Mouse (Mus musculus) kidney, embryonic 14.5 days (tissue): Measurements from ENCODE around the gene Zmym4. TPM values are rescaled to one million over a fixed set of nuclear protein-coding genes. Genes with fewer than 3 reads are reported as not detected.
A peak's percentile ranks its signal among the peaks of the same experiment; 100 is the strongest.

Experiments used
- ATAC-seq: fragments of 200-750 bp; cut with Nextera tagmentation; 2 replicates; pipeline ENCODE4 v1.8.0; 2017; ENCODE audit warnings: moderate number of reproducible peaks, mild to moderate bottlenecking, moderate TSS enrichment, moderate library complexity; ENCODE audit not compliant: low FRiP score, low TSS enrichment
- H3K27ac ChIP-seq: fragments of 300-500 bp; sonication (generic); 2 replicates; pipeline ENCODE4 v1.5.1; 2014; ENCODE audit warnings: low read depth, mild to moderate bottlenecking, low read length, moderate library complexity, mixed read lengths
- H3K27me3 ChIP-seq: fragments of 300-500 bp; sonication (generic); 2 replicates; pipeline ENCODE4 v1.6.1; 2014; ENCODE audit warnings: mild to moderate bottlenecking, low read length; ENCODE audit not compliant: control insufficient read depth, insufficient read depth
- H3K36me3 ChIP-seq: fragments of 300-500 bp; sonication (generic); 2 replicates; pipeline ENCODE4 v1.6.1; 2014; ENCODE audit warnings: low read length, mixed read lengths; ENCODE audit not compliant: control insufficient read depth, insufficient read depth
- H3K4me1 ChIP-seq: fragments of 300-500 bp; sonication (generic); 2 replicates; pipeline ENCODE4 v1.6.1; 2014; ENCODE audit warnings: low read length, mixed read lengths; ENCODE audit not compliant: control insufficient read depth, insufficient read depth
- H3K4me2 ChIP-seq: fragments of 300-500 bp; sonication (generic); replicated peaks from 2 replicates; pipeline ENCODE4 v1.6.1; 2014; ENCODE audit warnings: low read depth, mild to moderate bottlenecking, low read length
- H3K4me3 ChIP-seq: fragments of 300-500 bp; sonication (generic); 2 replicates; pipeline ENCODE4 v1.5.1; 2014; ENCODE audit warnings: mild to moderate bottlenecking, low read length
- H3K9ac ChIP-seq: fragments of 300-500 bp; sonication (generic); 2 replicates; pipeline ENCODE4 v1.6.1; 2014; ENCODE audit warnings: low read depth, mild to moderate bottlenecking, low read length, moderate library complexity
- H3K9me3 ChIP-seq: fragments of 300-500 bp; sonication (generic); 2 replicates; pipeline ENCODE4 v1.6.1; 2016; ENCODE audit warnings: low read length; ENCODE audit not compliant: control insufficient read depth
- WGBS: fragments of 180-500 bp; shearing (Covaris S2); extraction: QIAGEN DNeasy Blood & Tissue Kit; methylation state at CpG from one replicate; pipeline ENCODE4 v1.1.7; 2014; 5-methylcytosine and 5-hydroxymethylcytosine counted together
- polyA plus RNA-seq: library from polyadenylated mRNA; unstranded; fragments of >200 nt; fragmentation: Nextera tagmentation; extraction: Ambion mirVana; gene quantifications from 2 replicates; pipeline ENCODE4 v1.2.1, GENCODE M21; 2014

The Zmym4 gene
- polyA plus RNA-seq, 1 experiment from 2014 or later, result 28.9 TPM

GRCm38 (mm10) chr4:126879560-126880275, 88.2 kb downstream of the Zmym4 start:
- H3K9me3 ChIP-seq, result no peaks in the 10 kb centered on the region
- 74% methylated on average over 5 of the region's 5 CpGs for WGBS
- H3K27me3 ChIP-seq, result no peaks in the 10 kb centered on the region
- H3K9ac ChIP-seq, result no peak overlapping the region
- ATAC-seq, result no peak
- H3K4me1 ChIP-seq, result no peaks in the 10 kb centered on the region
- H3K4me2 ChIP-seq, result no peak overlapping the region
- H3K27ac ChIP-seq, result no peak overlapping the region
- no peak overlapping the region for H3K4me3 ChIP-seq
- H3K36me3 ChIP-seq, result peaks cover 67% of the 10 kb centered on the region

GRCm38 (mm10) chr4:126872717-126873116, 95.2 kb downstream of the Zmym4 start:
- Histone ChIP-seq H3K36me3 (peaks cover 63% of the 10 kb centered on the region), H3K9me3 (no peaks in the 10 kb centered on the region), H3K4me2 (no peak overlapping the region), H3K27me3 (no peaks in the 10 kb centered on the region), H3K4me1 (no peaks in the 10 kb centered on the region), H3K4me3 (no peak overlapping the region), H3K9ac (no peak overlapping the region), H3K27ac (no peak overlapping the region)
- no peak for ATAC-seq
- 62% methylated on average over 7 of the region's 7 CpGs for WGBS

GRCm38 (mm10) chr4:126868699-126869098, 99.2 kb downstream of the Zmym4 start:
- ATAC-seq, result no peak

GRCm38 (mm10) chr4:126861514-126862266, 106.2 kb downstream of the Zmym4 start:
- Histone ChIP-seq H3K27ac (no peak overlapping the region), H3K9ac (no peak overlapping the region), H3K4me1 (no peaks in the 10 kb centered on the region), H3K4me2 (no peak overlapping the region), H3K9me3 (no peaks in the 10 kb centered on the region), H3K36me3 (peaks cover 54% of the 10 kb centered on the region), H3K27me3 (no peaks in the 10 kb centered on the region), H3K4me3 (no peak overlapping the region)
- 86% methylated on average over 11 of the region's 11 CpGs for WGBS
- no peak for ATAC-seq

More at GRCm38 (mm10) chr4:126868699-126869098, 99.2 kb downstream of the Zmym4 start:
- H3K27me3 ChIP-seq, result no peaks in the 10 kb centered on the region
- H3K4me3 ChIP-seq, result no peak overlapping the region
- H3K9ac ChIP-seq, result no peak overlapping the region
- no peaks in the 10 kb centered on the region for H3K4me1 ChIP-seq
- no peak overlapping the region for H3K27ac ChIP-seq
- H3K36me3 ChIP-seq, result peaks cover 68% of the 10 kb centered on the region
- no peaks in the 10 kb centered on the region for H3K9me3 ChIP-seq
- 94% methylated on average over 12 of the region's 12 CpGs for WGBS
- H3K4me2 ChIP-seq, result no peak overlapping the region

GRCm38 (mm10) chr4:126860268-126860986, 107.5 kb downstream of the Zmym4 start:
- 92% methylated on average over 9 of the region's 9 CpGs for WGBS
- no peak overlapping the region for H3K9ac ChIP-seq
- H3K9me3 ChIP-seq, result no peaks in the 10 kb centered on the region
- no peaks in the 10 kb centered on the region for H3K4me1 ChIP-seq
- H3K4me3 ChIP-seq, result no peak overlapping the region
- no peak overlapping the region for H3K4me2 ChIP-seq
- ATAC-seq, result no peak
- peaks cover 46% of the 10 kb centered on the region for H3K36me3 ChIP-seq
- no peaks in the 10 kb centered on the region for H3K27me3 ChIP-seq
- H3K27ac ChIP-seq, result no peak overlapping the region

- H3K27me3 ChIP-seq, result no peaks in the 10 kb centered on the region
- no peak overlapping the region for H3K27ac ChIP-seq
- H3K36me3 ChIP-seq, result peaks cover 19% of the 10 kb centered on the region
- no peak overlapping the region for H3K4me2 ChIP-seq
- H3K9me3 ChIP-seq, result no peaks in the 10 kb centered on the region
- H3K4me1 ChIP-seq, result 0 out of 2 replicates have a peak, but pooled peaks cover 3% of the 10 kb centered on the region
- ATAC-seq, result no peak
- H3K9ac ChIP-seq, result no peak overlapping the region
- H3K4me3 ChIP-seq, result no peak overlapping the region
- 78% methylated on average over 11 of the region's 11 CpGs for WGBS
Measured at GRCm38 (mm10) chr4:126852971-126853370, 115.0 kb downstream of the Zmym4 start.

GRCm38 (mm10) chr4:126850778-126851080, 117.2 kb downstream of the Zmym4 start:
- no peaks in the 10 kb centered on the region for H3K27me3 ChIP-seq
- ATAC-seq, result no peak
- no peak overlapping the region for H3K27ac ChIP-seq
- H3K9me3 ChIP-seq, result no peaks in the 10 kb centered on the region
- no peak overlapping the region for H3K9ac ChIP-seq
- no peak overlapping the region for H3K4me3 ChIP-seq
- WGBS, result 44% methylated on average over 4 of the region's 4 CpGs
- no peak overlapping the region for H3K4me2 ChIP-seq
- peaks cover 19% of the 10 kb centered on the region for H3K36me3 ChIP-seq
- 0 out of 2 replicates have a peak, but pooled peaks cover 3% of the 10 kb centered on the region for H3K4me1 ChIP-seq

- H3K4me3 ChIP-seq, result no peak overlapping the region
- H3K27me3 ChIP-seq, result no peaks in the 10 kb centered on the region
- 0 out of 2 replicates have a peak, but pooled peaks cover 3% of the 10 kb centered on the region for H3K4me1 ChIP-seq
- peak; percentile 54 for ATAC-seq
- H3K4me2 ChIP-seq, result no peak overlapping the region
- 47% methylated on average over 7 of the region's 7 CpGs for WGBS
- H3K9ac ChIP-seq, result no peak overlapping the region
- no peaks in the 10 kb centered on the region for H3K9me3 ChIP-seq
- H3K27ac ChIP-seq, result no peak overlapping the region
- H3K36me3 ChIP-seq, result peaks cover 19% of the 10 kb centered on the region
Measured at GRCm38 (mm10) chr4:126850019-126850777, 117.7 kb downstream of the Zmym4 start.
